Mouse (Mus musculus) ES-Bruce4 (cell line): Measurements from ENCODE around the gene Hist1h2bl.
A peak's percentile ranks its signal among the peaks of the same experiment; 100 is the strongest.
"Not testable (repeated sequence)": the region's sequence is repeated elsewhere in the genome, so short reads cannot be mapped to it uniquely, and the experiment has no call there.

Experiments
- CTCF ChIP-seq: IDR thresholded peaks from one replicate; pipeline ENCODE4 v1.8.1; 2011; ENCODE audit warnings: low read depth, low read length
- EP300 ChIP-seq: IDR thresholded peaks from 2 replicates; pipeline ENCODE4 v1.6.1; 2011; ENCODE audit warnings: low read depth, low read length; ENCODE audit not compliant: insufficient read depth
- POLR2A ChIP-seq: IDR thresholded peaks from one replicate; pipeline ENCODE4 v1.8.1; 2011; ENCODE audit warnings: low read length; ENCODE audit not compliant: insufficient read depth

DNA sequence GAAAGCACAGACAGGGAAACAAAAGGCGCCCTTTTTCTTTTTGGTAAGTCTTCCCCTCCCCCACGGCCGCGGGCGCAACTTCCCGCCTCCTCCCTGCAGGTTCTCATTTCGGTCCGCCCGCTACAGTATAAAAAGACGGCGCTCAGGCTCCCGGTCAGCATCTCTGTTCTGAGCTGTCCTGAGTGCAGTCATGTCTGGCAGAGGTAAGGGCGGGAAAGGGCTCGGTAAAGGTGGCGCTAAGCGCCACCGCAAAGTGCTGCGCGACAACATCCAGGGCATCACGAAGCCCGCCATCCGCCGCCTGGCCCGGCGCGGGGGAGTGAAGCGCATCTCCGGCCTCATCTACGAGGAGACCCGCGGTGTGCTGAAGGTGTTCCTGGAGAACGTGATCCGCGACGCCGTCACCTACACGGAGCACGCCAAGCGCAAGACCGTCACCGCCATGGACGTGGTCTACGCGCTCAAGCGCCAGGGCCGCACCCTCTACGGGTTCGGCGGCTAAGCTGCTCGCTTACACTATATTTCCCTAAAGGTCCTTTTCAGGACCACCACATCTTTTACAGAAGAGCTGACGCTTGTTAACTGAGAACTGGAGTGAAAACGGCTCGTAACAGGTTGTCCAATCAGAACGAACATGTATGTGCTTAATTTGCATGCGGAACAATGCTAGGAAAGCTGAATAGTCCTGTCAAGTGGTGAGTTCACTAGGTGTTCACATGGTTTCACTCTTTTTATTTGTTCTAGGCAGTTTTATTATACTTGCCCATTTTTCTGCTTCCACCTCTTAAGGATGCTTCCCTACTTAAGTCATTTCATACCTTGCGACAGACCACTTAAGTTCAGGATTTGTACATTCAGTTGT lies 19.2 kb upstream of the Hist1h2bl start, which contains the start of gene Hist1h4j:
- TF ChIP-seq CTCF: not testable (repeated sequence)
- TF ChIP-seq POLR2A (peak; percentile 91), EP300 (peak; percentile 82; the same call in 1 of the 2 replicates)
